Mouse (Mus musculus) lung, embryonic 15.5 days (tissue): ENCODE results near the gene Kcnq1. TPM values are rescaled to one million over a fixed set of nuclear protein-coding genes. Genes with fewer than 3 reads are reported as not detected.

Experiments used
- ATAC-seq: fragments of 200-750 bp; cut with Nextera tagmentation; 2 replicates; pipeline ENCODE4 v1.8.0; 2017; ENCODE audit warnings: moderate number of reproducible peaks, borderline replicate concordance; ENCODE audit not compliant: low FRiP score, low TSS enrichment; ENCODE audit errors: extremely low read depth
- H3K27ac ChIP-seq: fragments of 300-500 bp; sonication (generic); 2 replicates; pipeline ENCODE4 v1.5.1; 2015; ENCODE audit warnings: moderate library complexity, mild to moderate bottlenecking, inconsistent platforms
- H3K27me3 ChIP-seq: fragments of 300-500 bp; sonication (generic); 2 replicates; pipeline ENCODE4 v1.6.1; 2015; ENCODE audit warnings: inconsistent platforms
- H3K36me3 ChIP-seq: fragments of 300-500 bp; sonication (generic); 2 replicates; pipeline ENCODE4 v1.6.1; 2015; ENCODE audit warnings: inconsistent platforms
- H3K4me1 ChIP-seq: fragments of 300-500 bp; sonication (generic); 2 replicates; pipeline ENCODE4 v1.6.1; 2015; ENCODE audit warnings: inconsistent platforms
- H3K4me2 ChIP-seq: fragments of 300-500 bp; sonication (generic); 2 replicates; pipeline ENCODE4 v1.6.1; 2015; ENCODE audit warnings: inconsistent platforms, mild to moderate bottlenecking, moderate library complexity
- H3K4me3 ChIP-seq: fragments of 300-500 bp; sonication (generic); 2 replicates; pipeline ENCODE4 v1.5.1; 2015; ENCODE audit warnings: mild to moderate bottlenecking, inconsistent platforms
- H3K9ac ChIP-seq: fragments of 300-500 bp; sonication (generic); 2 replicates; pipeline ENCODE4 v1.6.1; 2015; ENCODE audit warnings: inconsistent platforms
- H3K9me3 ChIP-seq: fragments of 300-500 bp; sonication (generic); 2 replicates; pipeline ENCODE4 v1.6.1; 2016; ENCODE audit warnings: inconsistent platforms
- WGBS: fragments of 180-500 bp; shearing (Covaris S2); methylation state at CpG from one replicate; pipeline ENCODE4 v1.1.7; 2015; 5-methylcytosine and 5-hydroxymethylcytosine counted together
- polyA plus RNA-seq: library from polyadenylated mRNA; unstranded; fragments of >200 nt; fragmentation: Nextera tagmentation; extraction: Ambion mirVana; gene quantifications from 2 replicates; pipeline ENCODE4 v1.2.1, GENCODE M21; 2015

Kcnq1 gene
- polyA plus RNA-seq, 1 experiment from 2014 or later: 6.0 TPM

DNA sequence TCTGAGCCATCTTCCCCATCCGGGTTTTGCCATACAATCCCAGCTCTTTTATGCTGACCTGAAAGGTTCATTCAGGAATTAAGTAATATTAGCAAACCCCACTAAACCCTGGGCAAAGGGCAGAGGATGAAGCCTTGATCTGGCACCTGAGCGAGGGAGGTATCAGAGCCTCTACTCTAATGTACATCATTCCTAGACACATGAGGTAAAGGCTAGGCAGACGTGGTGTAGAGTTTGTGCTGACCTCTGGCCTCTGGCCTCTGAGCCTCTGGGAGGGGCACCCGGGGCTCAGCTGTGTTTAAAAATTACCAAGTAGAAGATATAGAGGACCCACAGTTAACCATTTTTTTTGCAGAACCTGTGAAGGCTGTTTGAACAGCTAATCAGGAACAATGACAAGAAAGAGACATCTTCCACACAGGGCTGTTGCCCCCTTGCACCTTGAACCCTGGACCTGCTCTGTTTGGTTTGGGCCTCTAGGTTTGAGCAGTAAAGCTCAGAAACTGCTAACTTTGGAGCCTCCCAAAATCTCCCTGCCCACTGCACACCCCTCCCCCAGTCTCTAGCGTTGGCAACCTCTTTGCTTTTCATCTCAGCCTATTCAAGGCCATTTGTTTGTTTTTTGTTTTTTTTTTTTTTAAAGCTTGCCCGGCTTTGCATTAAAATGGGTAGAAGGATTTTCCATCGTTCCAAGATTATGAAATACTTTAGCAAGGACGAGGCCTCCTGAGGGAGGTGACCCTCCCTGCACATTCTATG, 180.5 kb downstream of the Kcnq1 start:
- Histone ChIP-seq H3K36me3 (no peaks in the 10 kb centered on the region), H3K9me3 (no peaks in the 10 kb centered on the region), H3K27ac (no peak overlapping the region), H3K4me2 (no peak overlapping the region), H3K9ac (no peak overlapping the region), H3K4me3 (no peak overlapping the region), H3K4me1 (peaks cover 94% of the 10 kb centered on the region), H3K27me3 (no peaks in the 10 kb centered on the region)
- no peak for ATAC-seq
- WGBS: 43% methylated on average over 8 of the region's 8 CpGs

DNA sequence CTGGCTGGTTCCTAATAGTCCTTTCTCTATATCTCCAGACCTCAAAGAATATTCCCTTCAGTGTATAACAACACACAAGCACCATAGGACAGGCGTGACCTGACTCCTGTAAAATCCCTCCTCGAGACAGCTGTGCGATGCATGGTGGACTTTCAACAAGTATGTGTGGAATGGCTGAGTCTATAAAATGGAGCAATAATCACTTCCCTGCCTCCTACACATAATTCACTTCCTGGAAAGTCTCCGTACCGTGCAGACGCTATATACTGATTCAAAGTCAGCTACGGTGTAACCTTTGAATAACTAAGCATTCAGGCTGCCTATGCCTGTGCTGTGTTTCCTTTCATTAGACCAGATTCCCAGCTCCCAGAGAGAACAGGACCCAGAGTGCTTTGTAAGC, 182.0 kb downstream of the Kcnq1 start:
- WGBS: 78% methylated on average over 7 of the region's 7 CpGs
- Histone ChIP-seq H3K4me1 (peaks cover 93% of the 10 kb centered on the region), H3K27me3 (no peaks in the 10 kb centered on the region)

GRCm38 (mm10) chr7:143289082-143289849, 183.1 kb downstream of the Kcnq1 start:
- peak overlapping the region; percentile 63 for H3K27ac ChIP-seq
- H3K27me3 ChIP-seq: no peaks in the 10 kb centered on the region
- H3K4me1 ChIP-seq: peaks cover 82% of the 10 kb centered on the region
- H3K9ac ChIP-seq: peak overlapping the region; percentile 14; the same call in 1 of the 2 replicates
- 42% methylated on average over 3 of the region's 3 CpGs for WGBS
- peak overlapping the region; percentile 6; the same call in 1 of the 2 replicates for H3K4me2 ChIP-seq
- H3K4me3 ChIP-seq: no peak overlapping the region
- no peaks in the 10 kb centered on the region for H3K36me3 ChIP-seq
- peak; percentile 41; the same call in 1 of the 2 replicates for ATAC-seq
- no peaks in the 10 kb centered on the region for H3K9me3 ChIP-seq

More for the DNA sequence above, 182.0 kb downstream of the Kcnq1 start:
- H3K9ac ChIP-seq: no peak overlapping the region
- no peaks in the 10 kb centered on the region for H3K36me3 ChIP-seq
- H3K4me2 ChIP-seq: no peak overlapping the region
- no peaks in the 10 kb centered on the region for H3K9me3 ChIP-seq
- no peak overlapping the region for H3K27ac ChIP-seq
- H3K4me3 ChIP-seq: no peak overlapping the region
- no peak for ATAC-seq

- Histone ChIP-seq H3K9ac (peak overlapping the region; percentile 54), H3K27ac (peak overlapping the region; percentile 68; the same call in 1 of the 2 replicates), H3K36me3 (no peaks in the 10 kb centered on the region), H3K4me2 (peak overlapping the region; percentile 48), H3K9me3 (no peaks in the 10 kb centered on the region), H3K4me1 (peaks cover 32% of the 10 kb centered on the region), H3K27me3 (no peaks in the 10 kb centered on the region), H3K4me3 (peak overlapping the region; percentile 52)
- 52% methylated on average over 20 of the region's 20 CpGs for WGBS
- no peak for ATAC-seq
Observed at GRCm38 (mm10) chr7:143294690-143295355, 188.7 kb downstream of the Kcnq1 start.

DNA sequence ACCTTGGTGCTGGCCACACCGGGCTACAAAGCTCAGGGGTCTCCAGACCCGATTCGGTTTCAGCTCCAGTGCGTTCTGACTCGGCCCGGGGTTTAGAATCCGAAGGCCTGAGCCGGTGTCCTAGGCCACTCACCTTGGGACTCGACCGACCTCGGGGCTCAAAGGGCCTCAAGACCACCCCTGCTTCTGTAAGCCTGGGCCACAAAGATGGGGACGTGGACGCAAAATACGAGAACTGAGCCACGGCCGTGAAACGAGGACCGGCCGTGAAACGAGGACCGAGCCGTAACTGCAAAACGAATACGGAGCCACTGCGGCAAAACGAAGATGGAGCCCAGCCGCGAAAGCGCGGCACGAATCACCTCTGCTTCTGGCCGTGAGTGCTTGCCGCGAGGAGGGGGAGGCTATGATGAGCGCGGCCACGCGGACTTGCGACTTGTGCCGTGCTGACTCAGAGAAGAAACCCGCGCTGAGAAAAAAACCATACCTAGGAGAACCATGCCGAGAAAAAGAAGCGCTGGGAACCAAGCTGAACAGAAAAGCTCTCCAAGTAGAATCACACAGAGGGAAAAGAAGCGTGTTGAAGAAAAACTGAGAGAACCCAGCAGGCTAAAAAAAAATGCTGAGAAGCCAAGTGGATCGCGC, 189.3 kb downstream of the Kcnq1 start:
- no peaks in the 10 kb centered on the region for H3K36me3 ChIP-seq
- peak overlapping the region; percentile 48 for H3K4me2 ChIP-seq
- peak overlapping the region; percentile 52 for H3K4me3 ChIP-seq
- 55% methylated on average over 47 of the region's 47 CpGs for WGBS
- H3K27me3 ChIP-seq: no peaks in the 10 kb centered on the region
- no peaks in the 10 kb centered on the region for H3K9me3 ChIP-seq
- H3K4me1 ChIP-seq: peaks cover 32% of the 10 kb centered on the region
- ATAC-seq: no peak
- peak overlapping the region; percentile 54 for H3K9ac ChIP-seq
- peak overlapping the region; percentile 68 for H3K27ac ChIP-seq

GRCm38 (mm10) chr7:143296001-143296379, 189.8 kb downstream of the Kcnq1 start:
- 46% methylated on average over 20 of the region's 20 CpGs for WGBS

GRCm38 (mm10) chr7:143296384-143296801, 190.2 kb downstream of the Kcnq1 start:
- peak overlapping the region; percentile 52 for H3K4me3 ChIP-seq
- H3K4me2 ChIP-seq: peak overlapping the region; percentile 48
- H3K27me3 ChIP-seq: no peaks in the 10 kb centered on the region
- H3K27ac ChIP-seq: peak overlapping the region; percentile 68
- ATAC-seq: peak; percentile 98
- peak overlapping the region; percentile 54 for H3K9ac ChIP-seq
- no peaks in the 10 kb centered on the region for H3K9me3 ChIP-seq
- H3K36me3 ChIP-seq: no peaks in the 10 kb centered on the region
- peaks cover 23% of the 10 kb centered on the region for H3K4me1 ChIP-seq
- WGBS: 59% methylated on average over 17 of the region's 17 CpGs

More at GRCm38 (mm10) chr7:143296001-143296379, 189.8 kb downstream of the Kcnq1 start:
- peak overlapping the region; percentile 48 for H3K4me2 ChIP-seq
- H3K9ac ChIP-seq: peak overlapping the region; percentile 54
- peak; percentile 29 for ATAC-seq
- H3K9me3 ChIP-seq: no peaks in the 10 kb centered on the region
- H3K27me3 ChIP-seq: no peaks in the 10 kb centered on the region
- peaks cover 27% of the 10 kb centered on the region for H3K4me1 ChIP-seq
- H3K4me3 ChIP-seq: peak overlapping the region; percentile 52
- peak overlapping the region; percentile 68 for H3K27ac ChIP-seq
- no peaks in the 10 kb centered on the region for H3K36me3 ChIP-seq

- no peak for ATAC-seq
- no peak overlapping the region for H3K9ac ChIP-seq
- H3K4me3 ChIP-seq: no peak overlapping the region
- no peaks in the 10 kb centered on the region for H3K36me3 ChIP-seq
- WGBS: 46% methylated on average over 7 of the region's 7 CpGs
- H3K9me3 ChIP-seq: no peaks in the 10 kb centered on the region
- H3K4me1 ChIP-seq: peaks cover 20% of the 10 kb centered on the region
- H3K27ac ChIP-seq: no peak overlapping the region
- H3K4me2 ChIP-seq: no peak overlapping the region
- H3K27me3 ChIP-seq: no peaks in the 10 kb centered on the region
Observed at GRCm38 (mm10) chr7:143300037-143300436, 193.9 kb downstream of the Kcnq1 start.

- no peak overlapping the region for H3K4me3 ChIP-seq
- peaks cover 24% of the 10 kb centered on the region for H3K4me1 ChIP-seq
- ATAC-seq: no peak
- H3K9ac ChIP-seq: no peak overlapping the region
- no peak overlapping the region for H3K4me2 ChIP-seq
- H3K36me3 ChIP-seq: no peaks in the 10 kb centered on the region
- H3K27ac ChIP-seq: no peak overlapping the region
- no peaks in the 10 kb centered on the region for H3K27me3 ChIP-seq
- H3K9me3 ChIP-seq: no peaks in the 10 kb centered on the region
- WGBS: 88% methylated on average over 3 of the region's 3 CpGs
Observed at GRCm38 (mm10) chr7:143300681-143301080, 194.5 kb downstream of the Kcnq1 start.

DNA sequence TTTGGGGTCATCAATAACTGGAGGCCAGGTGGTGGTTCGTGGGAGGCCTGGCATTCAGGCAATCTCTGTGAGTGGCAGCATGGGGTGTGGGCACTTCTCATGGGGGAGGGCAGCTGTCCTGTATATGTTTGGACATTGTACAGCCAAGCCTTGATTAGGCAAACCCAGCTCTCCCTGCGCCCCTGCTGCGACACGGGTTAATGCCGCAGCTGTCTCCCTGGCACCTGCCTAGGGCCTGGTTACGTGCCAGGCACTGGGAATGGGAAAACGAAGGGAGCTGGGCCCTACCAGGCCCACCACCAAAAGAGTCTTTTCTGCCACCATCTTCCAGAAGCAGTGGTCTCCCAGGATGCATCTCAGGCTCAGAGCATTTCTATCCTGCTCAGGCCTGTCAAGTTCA, 196.0 kb downstream of the Kcnq1 start:
- WGBS: 81% methylated on average over 7 of the region's 7 CpGs
- Histone ChIP-seq H3K4me1 (peaks cover 27% of the 10 kb centered on the region), H3K36me3 (no peaks in the 10 kb centered on the region), H3K27me3 (no peaks in the 10 kb centered on the region), H3K9ac (no peak overlapping the region), H3K27ac (no peak overlapping the region), H3K4me2 (no peak overlapping the region), H3K4me3 (no peak overlapping the region), H3K9me3 (no peaks in the 10 kb centered on the region)
- ATAC-seq: no peak

DNA sequence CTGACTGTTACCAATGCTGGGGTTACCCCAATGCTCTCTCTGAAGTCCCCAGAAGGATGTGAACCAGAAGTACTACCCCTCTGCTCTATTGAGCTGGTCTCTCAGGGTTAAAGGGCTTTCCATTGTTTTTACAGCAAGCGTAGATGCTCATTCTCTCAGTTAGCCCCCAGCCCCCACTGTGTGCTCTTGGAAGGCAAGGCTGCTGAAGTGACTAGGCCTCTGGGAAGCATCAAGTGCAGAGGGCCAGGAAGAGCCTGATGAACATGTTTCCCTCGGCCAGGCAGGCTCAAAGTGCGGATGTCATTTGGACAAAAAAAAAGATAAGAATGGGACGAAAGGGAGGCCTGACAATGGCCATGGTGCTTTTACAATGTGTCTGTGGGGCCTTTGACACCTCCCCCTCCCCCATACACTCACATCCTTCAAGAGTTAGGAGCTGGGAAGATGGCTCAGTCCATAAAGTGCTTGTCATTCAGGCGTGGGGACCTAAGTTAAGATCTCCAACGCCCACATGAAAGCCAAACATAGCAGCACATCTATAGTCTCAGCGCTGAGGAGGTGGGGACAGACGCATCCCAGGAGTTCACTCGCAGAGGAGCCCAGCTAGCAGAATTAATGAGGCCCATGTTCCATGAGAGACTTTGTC, 196.6 kb downstream of the Kcnq1 start:
- Histone ChIP-seq H3K27ac (no peak overlapping the region), H3K4me2 (no peak overlapping the region)
- ATAC-seq: peak; percentile 46; the same call in 1 of the 2 replicates

More for the DNA sequence above, 196.6 kb downstream of the Kcnq1 start:
- Histone ChIP-seq H3K27me3 (no peaks in the 10 kb centered on the region), H3K9ac (no peak overlapping the region), H3K36me3 (no peaks in the 10 kb centered on the region), H3K9me3 (no peaks in the 10 kb centered on the region), H3K4me3 (no peak overlapping the region), H3K4me1 (peaks cover 27% of the 10 kb centered on the region)
- WGBS: 35% methylated on average over 9 of the region's 9 CpGs
